Mouse (Mus musculus) erythroblast, embryonic 14.5 days (primary cell): ENCODE results near the gene G0s2. TPM values are rescaled to one million over a fixed set of nuclear protein-coding genes. Genes with fewer than 3 reads are reported as not detected.
"Not testable (repeated sequence)": the region's sequence is repeated elsewhere in the genome, so short reads cannot be mapped to it uniquely, and the experiment has no call there.

ENCODE experiments used
- H3K27me3 ChIP-seq: 2 replicates; pipeline ENCODE4 v1.6.1; 2012; ENCODE audit warnings: inconsistent platforms; ENCODE audit not compliant: control insufficient read depth
- H3K36me3 ChIP-seq: 2 replicates; pipeline ENCODE4 v1.6.1; 2012; ENCODE audit warnings: mild to moderate bottlenecking, inconsistent platforms; ENCODE audit not compliant: control insufficient read depth
- H3K4me1 ChIP-seq: 2 replicates; pipeline ENCODE4 v1.6.1; 2012; ENCODE audit warnings: inconsistent platforms; ENCODE audit not compliant: control insufficient read depth
- H3K4me3 ChIP-seq: replicated peaks from 2 replicates; pipeline ENCODE3; 2012; ENCODE audit warnings: moderate library complexity, mild to moderate bottlenecking, inconsistent platforms
- H3K9me3 ChIP-seq: 2 replicates; pipeline ENCODE4 v1.6.1; 2012; ENCODE audit warnings: low read length, inconsistent platforms, mixed read lengths; ENCODE audit not compliant: control insufficient read depth
- GATA1 ChIP-seq: IDR thresholded peaks from 2 replicates; pipeline ENCODE4 v1.6.1; 2012; ENCODE audit warnings: low read length, inconsistent platforms, mixed read lengths
- TAL1 ChIP-seq: IDR thresholded peaks from 3 replicates; pipeline ENCODE4 v1.6.1; 2012; ENCODE audit warnings: low read length, inconsistent platforms, mixed read lengths
- polyA plus RNA-seq: library from polyadenylated mRNA; stranded (reverse); fragments of >175 nt; gene quantifications from 2 replicates; pipeline ENCODE4 v1.2.3, GENCODE M21; 2012

The G0s2 gene
- polyA plus RNA-seq, 1 experiment = 0.07 TPM

GRCm38 (mm10) chr1:193259559-193259958, 13.5 kb downstream of the G0s2 start:
- no peak overlapping the region for H3K4me3 ChIP-seq
- H3K4me1 ChIP-seq = no peaks in the 10 kb centered on the region
- no peaks in the 10 kb centered on the region for H3K9me3 ChIP-seq
- no peaks in the 10 kb centered on the region for H3K36me3 ChIP-seq
- TF ChIP-seq TAL1 (no peak), GATA1 (no peak)
- no peaks in the 10 kb centered on the region for H3K27me3 ChIP-seq

DNA sequence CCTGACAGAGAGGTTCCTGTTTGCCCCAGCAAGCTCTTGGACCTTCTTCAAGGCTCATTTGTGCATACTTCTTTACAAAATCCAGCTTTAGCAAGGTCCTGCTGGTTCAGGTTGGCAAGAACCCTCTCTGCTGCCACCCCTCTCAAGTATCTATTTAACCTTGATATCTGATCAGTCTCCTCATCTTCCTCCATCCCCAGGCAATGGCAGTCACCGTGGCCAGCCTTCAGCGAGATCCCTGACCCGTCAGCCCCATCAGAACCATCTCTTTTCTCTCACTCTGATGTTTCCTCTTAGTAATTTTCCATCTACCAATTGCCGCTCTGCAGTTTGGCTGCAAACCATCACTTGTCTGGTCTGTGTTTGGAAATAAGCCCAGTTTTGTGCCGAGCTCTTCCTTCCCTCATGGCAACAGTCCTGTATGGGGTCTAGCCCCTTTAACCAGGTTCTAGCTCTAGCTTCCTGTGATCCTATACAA, 16.4 kb downstream of the G0s2 start:
- no peaks in the 10 kb centered on the region for H3K27me3 ChIP-seq
- no peak overlapping the region for H3K4me3 ChIP-seq
- no peaks in the 10 kb centered on the region for H3K4me1 ChIP-seq
- no peaks in the 10 kb centered on the region for H3K9me3 ChIP-seq
- TF ChIP-seq GATA1 (no peak), TAL1 (no peak)
- H3K36me3 ChIP-seq = no peaks in the 10 kb centered on the region

- TF ChIP-seq GATA1 = no peak
- TF ChIP-seq TAL1 = no peak
- Histone ChIP-seq H3K27me3 (no peaks in the 10 kb centered on the region), H3K4me1 (no peaks in the 10 kb centered on the region), H3K4me3 (no peak overlapping the region), H3K36me3 (no peaks in the 10 kb centered on the region), H3K9me3 (no peaks in the 10 kb centered on the region)
These were observed 16.8 kb downstream of the G0s2 start for GRCm38 (mm10) chr1:193256289-193256577.

DNA sequence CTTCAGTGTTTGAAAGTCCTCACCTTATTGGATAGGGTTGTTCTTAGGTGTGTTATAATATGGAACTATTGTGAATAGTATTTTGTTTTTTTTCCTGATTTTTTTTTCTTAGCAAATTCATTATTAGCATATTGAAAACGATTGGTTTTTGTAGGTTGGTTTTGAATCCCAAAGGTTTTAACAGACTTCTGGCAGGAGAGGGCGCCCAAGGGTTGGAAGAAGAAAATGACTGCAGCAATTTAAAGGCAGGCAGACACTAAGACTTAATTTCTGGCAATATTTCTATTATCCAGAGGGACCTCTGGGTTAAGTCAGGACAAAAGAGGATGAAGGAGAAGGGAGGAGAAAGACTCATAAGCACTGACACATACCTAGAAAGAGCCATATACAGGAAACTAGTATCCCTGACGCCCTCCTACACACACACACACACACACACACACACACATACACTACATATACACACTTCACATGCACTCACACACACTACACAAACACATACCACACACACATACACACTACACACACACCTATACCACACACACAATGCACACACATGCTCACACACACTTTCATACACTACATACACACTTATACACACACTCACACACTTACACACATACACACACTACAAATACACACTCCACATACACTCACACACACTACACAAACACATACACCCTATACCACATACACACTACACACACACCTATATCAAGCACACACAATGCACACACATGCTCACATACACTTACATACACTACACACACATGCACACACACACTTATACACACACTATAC, 17.3 kb downstream of the G0s2 start:
- TF ChIP-seq GATA1 = no peak
- Histone ChIP-seq H3K36me3 (no peaks in the 10 kb centered on the region), H3K4me1 (no peaks in the 10 kb centered on the region), H3K9me3 (no peaks in the 10 kb centered on the region), H3K27me3 (no peaks in the 10 kb centered on the region), H3K4me3 (no peak overlapping the region)

DNA sequence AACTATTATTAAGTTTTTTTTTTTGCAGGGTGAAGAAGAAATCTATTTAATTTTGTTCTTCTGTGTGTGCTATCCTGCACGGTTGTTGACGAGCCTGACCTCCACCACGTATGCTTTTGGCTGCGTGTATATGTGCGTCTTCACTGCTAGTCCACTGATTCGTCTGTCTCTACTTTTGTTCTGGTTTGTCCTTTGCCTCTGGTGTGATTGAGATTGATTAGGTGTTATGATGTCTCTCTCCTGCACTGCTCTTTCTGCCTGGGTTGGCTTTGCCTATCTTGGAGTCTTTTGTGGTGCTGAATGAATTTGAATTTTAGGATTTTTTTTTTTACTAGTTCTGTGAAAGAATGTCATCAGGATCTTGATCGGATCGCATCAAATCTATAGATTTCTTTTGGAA, 18.0 kb downstream of the G0s2 start:
- no peaks in the 10 kb centered on the region for H3K4me1 ChIP-seq
- H3K9me3 ChIP-seq = no peaks in the 10 kb centered on the region

DNA sequence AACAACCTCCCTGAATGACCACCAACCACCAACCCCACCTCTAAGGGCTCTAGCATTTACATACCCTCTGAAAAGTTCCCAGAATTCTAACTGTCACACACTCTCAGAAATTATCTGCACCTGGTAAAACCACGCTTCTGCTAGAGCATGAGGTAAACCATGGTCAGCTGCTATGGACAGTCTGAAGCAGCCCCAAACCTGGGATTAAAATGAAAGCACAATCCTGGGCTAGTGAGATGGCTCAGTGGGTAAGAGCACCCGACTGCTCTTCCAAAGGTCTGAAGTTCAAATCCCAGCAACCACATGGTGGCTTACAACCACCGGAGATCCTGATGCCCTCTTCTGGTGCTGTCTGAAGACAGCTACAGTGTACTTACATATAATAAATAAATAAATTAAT, 19.1 kb downstream of the G0s2 start:
- H3K36me3 ChIP-seq, H3K4me1 ChIP-seq, H3K4me3 ChIP-seq, H3K27me3 ChIP-seq, H3K9me3 ChIP-seq: not testable (repeated sequence)

More for the DNA sequence above, 18.0 kb downstream of the G0s2 start:
- TF ChIP-seq TAL1 (no peak), GATA1 (no peak)
- no peaks in the 10 kb centered on the region for H3K36me3 ChIP-seq
- H3K4me3 ChIP-seq = no peak overlapping the region
- no peaks in the 10 kb centered on the region for H3K27me3 ChIP-seq

DNA sequence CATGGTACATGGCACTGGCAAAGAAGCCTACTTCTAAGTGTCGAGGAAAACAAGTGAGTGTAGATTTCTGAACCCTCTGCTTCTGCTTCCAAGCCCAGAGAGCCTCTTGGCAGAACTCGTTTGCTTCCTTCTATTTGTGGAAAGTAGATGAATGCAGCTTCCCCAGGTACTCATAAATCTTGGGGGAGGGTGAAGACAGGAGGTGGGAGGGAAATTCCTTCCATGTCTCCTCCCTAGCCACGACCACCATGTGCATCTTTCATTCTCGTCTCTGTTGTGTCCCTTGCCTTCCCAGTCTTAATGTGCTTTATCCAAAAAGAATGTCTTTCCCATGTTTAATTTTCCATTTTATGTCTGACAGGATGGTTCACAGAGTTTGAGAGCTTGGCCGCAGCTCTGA, 20.4 kb downstream of the G0s2 start:
- H3K36me3 ChIP-seq = no peaks in the 10 kb centered on the region
- H3K4me3 ChIP-seq = no peak overlapping the region
- no peak for TF ChIP-seq TAL1
- TF ChIP-seq GATA1 = no peak

GRCm38 (mm10) chr1:193251386-193251785, 21.6 kb downstream of the G0s2 start:
- no peaks in the 10 kb centered on the region for H3K36me3 ChIP-seq
- H3K4me3 ChIP-seq = no peak overlapping the region
- H3K27me3 ChIP-seq = no peaks in the 10 kb centered on the region
- TF ChIP-seq TAL1 (no peak), GATA1 (no peak)
- no peaks in the 10 kb centered on the region for H3K4me1 ChIP-seq
- no peaks in the 10 kb centered on the region for H3K9me3 ChIP-seq

More for the DNA sequence above, 20.4 kb downstream of the G0s2 start:
- Histone ChIP-seq H3K9me3 (no peaks in the 10 kb centered on the region), H3K4me1 (no peaks in the 10 kb centered on the region), H3K27me3 (no peaks in the 10 kb centered on the region)

- TF ChIP-seq TAL1 (no peak), GATA1 (no peak)
- H3K4me3 ChIP-seq = no peak overlapping the region
- H3K4me1 ChIP-seq = no peaks in the 10 kb centered on the region
- no peaks in the 10 kb centered on the region for H3K27me3 ChIP-seq
- no peaks in the 10 kb centered on the region for H3K36me3 ChIP-seq
- H3K9me3 ChIP-seq = no peaks in the 10 kb centered on the region
These were observed 23.0 kb downstream of the G0s2 start for GRCm38 (mm10) chr1:193250026-193250425.

- no peaks in the 10 kb centered on the region for H3K27me3 ChIP-seq
- H3K4me3 ChIP-seq = no peak overlapping the region
- no peak for TF ChIP-seq TAL1
- no peak for TF ChIP-seq GATA1
- H3K9me3 ChIP-seq = no peaks in the 10 kb centered on the region
- H3K4me1 ChIP-seq = no peaks in the 10 kb centered on the region
- no peaks in the 10 kb centered on the region for H3K36me3 ChIP-seq
These were observed 28.8 kb downstream of the G0s2 start for GRCm38 (mm10) chr1:193244235-193244634.
